Mouse (Mus musculus) G1E-ER4 (cell line): ENCODE results near the gene Fbll1. TPM values are rescaled to one million over a fixed set of nuclear protein-coding genes. Genes with fewer than 3 reads are reported as not detected.

ENCODE experiments used
- GATA1 ChIP-seq: IDR thresholded peaks from one replicate; pipeline ENCODE4 v1.8.0; 2012; ENCODE audit warnings: low read length, inconsistent platforms
- polyA plus RNA-seq: library from polyadenylated mRNA; stranded (reverse); fragments of >175 nt; gene quantifications from 2 replicates; pipeline ENCODE4 v1.2.3, GENCODE M21; 2012

Gene Fbll1
- not detected in 2 replicates for polyA plus RNA-seq

GRCm38 (mm10) chr11:35798874-35799273 is at the start of gene Fbll1:
Gene Fbll1, minus strand, starts transcription at chr11:35798884.
- no peak for TF ChIP-seq GATA1

GRCm38 (mm10) chr11:35844299-35844698 is 45.6 kb upstream of the Fbll1 start:
- TF ChIP-seq GATA1: no peak

- no peak for TF ChIP-seq GATA1
Observed at GRCm38 (mm10) chr11:35841738-35842325, 43.1 kb upstream of the Fbll1 start.

GRCm38 (mm10) chr11:35840282-35840681 is 41.6 kb upstream of the Fbll1 start:
- TF ChIP-seq GATA1: no peak

GRCm38 (mm10) chr11:35838345-35839338 is 40.0 kb upstream of the Fbll1 start:
- TF ChIP-seq GATA1: no peak

GRCm38 (mm10) chr11:35837156-35838126 is 38.8 kb upstream of the Fbll1 start:
- no peak for TF ChIP-seq GATA1

- no peak for TF ChIP-seq GATA1
Observed at GRCm38 (mm10) chr11:35834022-35834760, 35.5 kb upstream of the Fbll1 start, which contains the start of gene Rars. Gene Rars, minus strand, starts transcription at chr11:35834506.

- no peak for TF ChIP-seq GATA1
Observed at GRCm38 (mm10) chr11:35833270-35833669, 34.6 kb upstream of the Fbll1 start.

GRCm38 (mm10) chr11:35832139-35832538 is 33.5 kb upstream of the Fbll1 start:
- no peak for TF ChIP-seq GATA1

GRCm38 (mm10) chr11:35827714-35828113 is 29.0 kb upstream of the Fbll1 start:
- no peak for TF ChIP-seq GATA1

GRCm38 (mm10) chr11:35816316-35816715 is 17.6 kb upstream of the Fbll1 start:
- TF ChIP-seq GATA1: no peak

GRCm38 (mm10) chr11:35811458-35811857 is 12.8 kb upstream of the Fbll1 start:
- TF ChIP-seq GATA1: no peak

GRCm38 (mm10) chr11:35801332-35801731 is 2.6 kb upstream of the Fbll1 start:
- TF ChIP-seq GATA1: no peak

- no peak for TF ChIP-seq GATA1
Observed at GRCm38 (mm10) chr11:35798495-35798820, 226 bp downstream of the Fbll1 start.
